Mouse (Mus musculus) embryo, embryonic 10.5 days (tissue): Measurements from ENCODE around the gene Nos1ap.

ENCODE experiments used
- DNase-seq: peaks from one replicate; pipeline ENCODE4 v3.0.0-alpha.2; 2015; ENCODE audit warnings: low spot score

Gene Nos1ap

GRCm38 (mm10) chr1:170360183-170360915, 229.3 kb downstream of the Nos1ap start:
- no peak for DNase-seq

GRCm38 (mm10) chr1:170353335-170353734, 236.3 kb downstream of the Nos1ap start:
- DNase-seq: no peak

- DNase-seq: no peak
Observed at GRCm38 (mm10) chr1:170351080-170351479, 238.6 kb downstream of the Nos1ap start.

- DNase-seq: no peak
Observed at GRCm38 (mm10) chr1:170346266-170346665, 243.4 kb downstream of the Nos1ap start.

- DNase-seq: no peak
Observed at GRCm38 (mm10) chr1:170343906-170344305, 245.8 kb downstream of the Nos1ap start.

- DNase-seq: no peak
Observed at GRCm38 (mm10) chr1:170343081-170343480, 246.6 kb downstream of the Nos1ap start.

- DNase-seq: no peak
Observed at GRCm38 (mm10) chr1:170339943-170340342, 249.7 kb downstream of the Nos1ap start.

- no peak for DNase-seq
Observed at GRCm38 (mm10) chr1:170332775-170333174, 256.9 kb downstream of the Nos1ap start.

- no peak for DNase-seq
Observed at GRCm38 (mm10) chr1:170331926-170332325, 257.7 kb downstream of the Nos1ap start.

- DNase-seq: no peak
Observed at GRCm38 (mm10) chr1:170325277-170325676, 264.4 kb downstream of the Nos1ap start.

GRCm38 (mm10) chr1:170324312-170324711, 265.3 kb downstream of the Nos1ap start:
- DNase-seq: no peak

GRCm38 (mm10) chr1:170323001-170323400, 266.7 kb downstream of the Nos1ap start:
- DNase-seq: no peak

- no peak for DNase-seq
Observed at GRCm38 (mm10) chr1:170322046-170322445, 267.6 kb downstream of the Nos1ap start.

- no peak for DNase-seq
Observed at GRCm38 (mm10) chr1:170311431-170311830, 278.2 kb downstream of the Nos1ap start.

- no peak for DNase-seq
Observed at GRCm38 (mm10) chr1:170308503-170308902, 281.2 kb downstream of the Nos1ap start, which contains the start of gene Spata46. TSS of gene Spata46 (plus strand) at chr1:170308803.

- no peak for DNase-seq
Observed at GRCm38 (mm10) chr1:170306232-170306631, 283.4 kb downstream of the Nos1ap start, which contains the start of gene Gm7694. TSS of gene Gm7694 (minus strand) at chr1:170306332.

GRCm38 (mm10) chr1:170305002-170305401, 284.7 kb downstream of the Nos1ap start:
- DNase-seq: no peak

- peak; percentile 50 for DNase-seq
Observed at GRCm38 (mm10) chr1:170303103-170303502, 286.6 kb downstream of the Nos1ap start.

- no peak for DNase-seq
Observed at GRCm38 (mm10) chr1:170302456-170302855, 287.2 kb downstream of the Nos1ap start.

- no peak for DNase-seq
Observed at GRCm38 (mm10) chr1:170301686-170302085, 288.0 kb downstream of the Nos1ap start.

- no peak for DNase-seq
Observed at GRCm38 (mm10) chr1:170299496-170299895, 290.2 kb downstream of the Nos1ap start.

- peak; percentile 27 for DNase-seq
Observed at GRCm38 (mm10) chr1:170294786-170295570, 294.7 kb downstream of the Nos1ap start.

- no peak for DNase-seq
Observed at GRCm38 (mm10) chr1:170293257-170293656, 296.4 kb downstream of the Nos1ap start.
